In genomic region chr3:114904633-114905423, GRCm38 (mm10) we compare ENCODE assay signal across 9 mouse cellular contexts. TPM values are rescaled to one million over a fixed set of nuclear protein-coding genes. Genes with fewer than 3 reads are reported as not detected.
A peak's percentile ranks its signal among the peaks of the same experiment; 100 is the strongest.
DNase-seq lines count a peak whose midpoint lies in the region; ATAC-seq and TF ChIP-seq lines count a peak whose summit lies in the region.
"Had no signal": no experiment of that assay in that cellular context is flagged by ENCODE, and none has a peak within 500 bp of the region (broad histone marks: within the 10 kb centered on the region; RNA-seq: fewer than 3 reads in every experiment).

No protein-coding gene starts in this region.

- H3K36me3 ChIP-seq in kidney, postnatal 0 days (ENCODE audit: insufficient read depth, low read length), result no peaks in the 10 kb centered on the region
- no peaks in the 10 kb centered on the region for H3K36me3 ChIP-seq in kidney, adult 2 months (ENCODE audit: control insufficient read depth, insufficient read depth, low read length)
- H3K36me3 ChIP-seq in forebrain, embryonic 15.5 days, result no peaks in the 10 kb centered on the region
- no peaks in the 10 kb centered on the region for H3K36me3 ChIP-seq in midbrain, embryonic 11.5 days (ENCODE audit: control insufficient read depth, insufficient read depth, low read length)

- TF ChIP-seq POLR2A in kidney, adult 2 months (IDR thresholded peaks at IDR 0.05; ENCODE audit: low read depth, low read length), result no peak
- no peak; the same call in 1 of the 2 replicates for TF ChIP-seq POLR2A in cerebellum, adult 2 months (IDR thresholded peaks at IDR 0.05; ENCODE audit: borderline replicate concordance, insufficient read depth, low read length)

- no peaks in the 10 kb centered on the region for H3K9me3 ChIP-seq in kidney, postnatal 0 days (replicated peaks; ENCODE audit: low read length)
- no peaks in the 10 kb centered on the region for H3K9me3 ChIP-seq in forebrain, embryonic 15.5 days
- H3K9me3 ChIP-seq in midbrain, embryonic 11.5 days (ENCODE audit: control insufficient read depth, low read length), result no peaks in the 10 kb centered on the region

- H3K4me1 ChIP-seq in kidney, postnatal 0 days (replicated peaks; ENCODE audit: insufficient read depth, low read length), result no peaks in the 10 kb centered on the region
- H3K4me1 ChIP-seq in kidney, adult 2 months (ENCODE audit: control insufficient read depth, insufficient read depth, low read length), result no peaks in the 10 kb centered on the region
- no peaks in the 10 kb centered on the region; the same call in 1 of the 2 replicates for H3K4me1 ChIP-seq in cerebellum, adult 2 months (ENCODE audit: control insufficient read depth, insufficient read depth, low read length)
- H3K4me1 ChIP-seq in forebrain, embryonic 15.5 days, result peaks cover 12% of the 10 kb centered on the region
- H3K4me1 ChIP-seq in midbrain, embryonic 11.5 days (ENCODE audit: control insufficient read depth, insufficient read depth, low read length), result no peaks in the 10 kb centered on the region

- no peak overlapping the region for H3K9ac ChIP-seq in kidney, postnatal 0 days (ENCODE audit: low read depth, low read length)
- H3K9ac ChIP-seq in forebrain, embryonic 15.5 days (replicated peaks), result peak overlapping the region; percentile 50
- peak overlapping the region; percentile 44 for H3K9ac ChIP-seq in midbrain, embryonic 11.5 days (ENCODE audit: low read length)

- H3K27ac ChIP-seq in kidney, postnatal 0 days, result no peak overlapping the region
- H3K27ac ChIP-seq in kidney, adult 2 months (ENCODE audit: insufficient read depth, low read depth, low read length), result no peak overlapping the region
- peak overlapping the region; percentile 86 for H3K27ac ChIP-seq in cerebellum, adult 2 months (ENCODE audit: insufficient read depth, low read length)
- no peak overlapping the region for H3K27ac ChIP-seq in forebrain, embryonic 15.5 days (replicated peaks)
- no peak overlapping the region for H3K27ac ChIP-seq in midbrain, embryonic 11.5 days (ENCODE audit: low read depth, low read length)

- TF ChIP-seq CTCF in kidney, postnatal 0 days (IDR thresholded peaks at IDR 0.05; ENCODE audit: low read depth), result no peak
- TF ChIP-seq CTCF in kidney, adult 2 months (conservative IDR thresholded peaks at IDR 0.05; ENCODE audit: insufficient read depth, insufficient read length, low read depth, low read length), result no peak
- no peak for TF ChIP-seq CTCF in cerebellum, adult 2 months (IDR thresholded peaks at IDR 0.05; ENCODE audit: borderline replicate concordance, insufficient read depth, low read depth, low read length)

- no peak overlapping the region for H3K4me2 ChIP-seq in kidney, postnatal 0 days (ENCODE audit: low read length)
- H3K4me2 ChIP-seq in forebrain, embryonic 15.5 days (replicated peaks), result peak overlapping the region; percentile 93
- H3K4me2 ChIP-seq in midbrain, embryonic 11.5 days, result peak overlapping the region; percentile 62

- ATAC-seq in kidney, postnatal 0 days (replicated peaks; ENCODE audit: low FRiP score, low read depth), result no peak
- peak; percentile 66 for ATAC-seq in forebrain, embryonic 15.5 days (replicated peaks)
- ATAC-seq in midbrain, embryonic 11.5 days (ENCODE audit: low FRiP score), result peak; percentile 64

- no peaks in the 10 kb centered on the region for H3K27me3 ChIP-seq in kidney, postnatal 0 days (ENCODE audit: insufficient read depth, low read length)
- no peaks in the 10 kb centered on the region for H3K27me3 ChIP-seq in kidney, adult 2 months (replicated peaks; ENCODE audit: control insufficient read depth, insufficient read depth, low read length)
- H3K27me3 ChIP-seq in cerebellum, adult 2 months (ENCODE audit: control insufficient read depth, insufficient read depth, low read length), result no peaks in the 10 kb centered on the region
- H3K27me3 ChIP-seq in forebrain, embryonic 15.5 days, result no peaks in the 10 kb centered on the region
- H3K27me3 ChIP-seq in midbrain, embryonic 11.5 days (ENCODE audit: control insufficient read depth, insufficient read depth, low read length), result no peaks in the 10 kb centered on the region

- H3K4me3 ChIP-seq in kidney, postnatal 0 days (replicated peaks; ENCODE audit: low read depth, low read length), result no peak overlapping the region
- no peak overlapping the region for H3K4me3 ChIP-seq in kidney, adult 2 months (ENCODE audit: insufficient read depth, low read depth, low read length)
- peak overlapping the region; percentile 78 for H3K4me3 ChIP-seq in cerebellum, adult 2 months (replicated peaks; ENCODE audit: insufficient read depth, low read depth, low read length)
- peak overlapping the region; percentile 52 for H3K4me3 ChIP-seq in forebrain, embryonic 15.5 days
- H3K4me3 ChIP-seq in midbrain, embryonic 11.5 days (ENCODE audit: low read depth, low read length), result peak overlapping the region; percentile 34

- peak; percentile 35 for DNase-seq in kidney, postnatal 0 days (ENCODE audit: low spot score)
- DNase-seq in kidney, adult 2 months, result no peak
- DNase-seq in cerebellum, adult 2 months, result peak; percentile 65 to 69
- DNase-seq in midbrain, embryonic 11.5 days (ENCODE audit: low spot score, missing footprints), result peak; percentile 89
- no peak for DNase-seq in T-cell, adult 2 months (ENCODE audit: low spot score)
- no peak for DNase-seq in liver
- DNase-seq in thymus, postnatal 0 days (ENCODE audit: low spot score), result no peak

- 13% methylated on average over 16 of the region's 16 CpGs for WGBS in kidney, postnatal 0 days
- WGBS in kidney, adult 2 months, result 17% methylated on average over 16 of the region's 16 CpGs
- 2% methylated on average over 16 of the region's 16 CpGs for WGBS in cerebellum, adult 2 months
- WGBS in forebrain, embryonic 15.5 days, result 17% methylated on average over 16 of the region's 16 CpGs
- 17% methylated on average over 16 of the region's 16 CpGs for WGBS in midbrain, embryonic 11.5 days

RNA-seq across cellular contexts. Expression of gene Olfm3, which starts 0.9 kb away (rescaled TPM):
- 0.16 and 0.17 TPM in 2 replicates for polyA plus RNA-seq in kidney, postnatal 0 days (2015; fragmentation: Nextera tagmentation; extraction: Ambion mirVana)
- 3.5 and 4.3 TPM in 2 replicates for polyA plus RNA-seq in kidney, adult 2 months (2012; rRNA removed)
- 48.8 and 57.4 TPM in 2 replicates for polyA plus RNA-seq in cerebellum, adult 2 months (2012; rRNA removed)
- 3.7 and 4.8 TPM in 2 replicates for polyA plus RNA-seq in forebrain, embryonic 15.5 days (2015; fragmentation: Nextera tagmentation; extraction: Ambion mirVana)
- 1.2 and 1.5 TPM in 2 replicates for polyA plus RNA-seq in midbrain, embryonic 11.5 days (2014; fragmentation: Nextera tagmentation; extraction: Ambion mirVana)
- polyA plus RNA-seq in thymus, postnatal 0 days (2015; fragmentation: Nextera tagmentation; extraction: Ambion mirVana), result 0.10 and 0.13 TPM in 2 replicates
- polyA plus RNA-seq: small intestine, adult 2 months had no signal

Comparison
In these comparisons a context has a peak if more than half of its experiments do, and no peak if none do; other contexts are left out.
1. DNase-seq: peak in kidney, postnatal 0 days (single experiment), cerebellum, adult 2 months (2 of 2) and midbrain, embryonic 11.5 days (single experiment); none in kidney, adult 2 months (single experiment), T-cell, adult 2 months (single experiment), liver (single experiment) and thymus, postnatal 0 days (single experiment).
2. H3K4me3 ChIP-seq: peak in cerebellum, adult 2 months (single experiment), forebrain, embryonic 15.5 days (single experiment) and midbrain, embryonic 11.5 days (single experiment); none in kidney, postnatal 0 days (single experiment) and kidney, adult 2 months (single experiment).